ENCODE assay signal across 28 mouse cellular contexts in genomic region chr7:29396216-29396942, GRCm38 (mm10).
DNase-seq lines count a peak whose midpoint lies in the region; ATAC-seq and TF ChIP-seq lines count a peak whose summit lies in the region.
"Had no signal": no experiment of that assay in that cellular context is flagged by ENCODE, and none has a peak within 500 bp of the region (broad histone marks: within the 10 kb centered on the region; RNA-seq: fewer than 3 reads in every experiment).

No protein-coding gene starts in this region.

- peaks cover 12% of the 10 kb centered on the region for H3K36me3 ChIP-seq in heart, embryonic 12.5 days
- H3K36me3 ChIP-seq in midbrain, postnatal 0 days (ENCODE audit: insufficient read depth, low read length) = peaks cover 44% of the 10 kb centered on the region

- H3K9ac ChIP-seq in heart, embryonic 12.5 days = no peak overlapping the region
- H3K9ac ChIP-seq in midbrain, postnatal 0 days (replicated peaks; ENCODE audit: low read length, poor library complexity, severe bottlenecking) = no peak overlapping the region
- H3K9ac ChIP-seq: hindbrain, embryonic 12.5 days; kidney, embryonic 15.5 days; liver, embryonic 15.5 days; midbrain, embryonic 15.5 days; neural tube, embryonic 13.5 days; stomach, embryonic 15.5 days had no signal

- no peak overlapping the region for H3K4me3 ChIP-seq in heart, embryonic 12.5 days
- H3K4me3 ChIP-seq in midbrain, postnatal 0 days (ENCODE audit: low read depth, low read length) = no peak overlapping the region
- H3K4me3 ChIP-seq: heart, adult 2 months; hindbrain, embryonic 12.5 days; kidney, embryonic 15.5 days; left cerebral cortex, adult 2 months; liver, embryonic 15.5 days; midbrain, embryonic 15.5 days; myocyte; neural tube, embryonic 13.5 days; stomach, embryonic 15.5 days had no signal

- ATAC-seq in heart, embryonic 12.5 days (ENCODE audit: insufficient number of reproducible peaks, low FRiP score) = no peak
- no peak for ATAC-seq in midbrain, postnatal 0 days (ENCODE audit: low FRiP score)
- ATAC-seq: activated CD4-positive, CD25-positive, alpha-beta regulatory T cell, adult 4 months; forebrain, embryonic 16.5 days; intestine, postnatal 0 days; midbrain, embryonic 15.5 days had no signal

- peak; percentile 76 for DNase-seq in heart, adult 11 months
- peak; percentile 96 for DNase-seq in brain, adult 2 months (ENCODE audit: low read depth, low spot score)
- DNase-seq in cerebellum, adult 9-10 months = peak; percentile 82
- peak; percentile 31 for DNase-seq in fat pad, adult 2 months (ENCODE audit: extremely low read depth, low read depth, low spot score)
- no peak for DNase-seq in right cerebral cortex, postnatal 10 days (ENCODE audit: low spot score in 2 of 2)
- DNase-seq in Muller cell, postnatal 12 days (ENCODE audit: inconsistent ontology term) = no peak
- DNase-seq in midbrain, postnatal 0 days (ENCODE audit: low spot score) = no peak
- DNase-seq: adrenal gland, adult 8-10 months; embryo, embryonic 11 days; gastrocnemius, postnatal 14 days; heart, adult 2 months; liver; lung, postnatal 4 days; right cerebral cortex, adult 18-20 months; thymus, postnatal 14 days had no signal

- H3K4me2 ChIP-seq in heart, embryonic 12.5 days = no peak overlapping the region
- no peak overlapping the region for H3K4me2 ChIP-seq in midbrain, postnatal 0 days (ENCODE audit: low read depth, low read length, poor library complexity, severe bottlenecking)
- H3K4me2 ChIP-seq: hindbrain, embryonic 12.5 days; kidney, embryonic 15.5 days; liver, embryonic 15.5 days; midbrain, embryonic 15.5 days; neural tube, embryonic 13.5 days; stomach, embryonic 15.5 days had no signal

- H3K9me3 ChIP-seq in heart, embryonic 12.5 days (replicated peaks) = no peaks in the 10 kb centered on the region
- H3K9me3 ChIP-seq in midbrain, postnatal 0 days (ENCODE audit: low read length) = no peaks in the 10 kb centered on the region
- H3K9me3 ChIP-seq: hindbrain, embryonic 12.5 days; kidney, embryonic 15.5 days; liver, embryonic 15.5 days; midbrain, embryonic 15.5 days; neural tube, embryonic 13.5 days; stomach, embryonic 15.5 days had no signal

- 0 out of 2 replicates have a peak, but pooled peaks cover 6% of the 10 kb centered on the region for H3K4me1 ChIP-seq in heart, embryonic 12.5 days (replicated peaks)
- H3K4me1 ChIP-seq in midbrain, postnatal 0 days (ENCODE audit: insufficient read depth, low read length) = no peaks in the 10 kb centered on the region
- H3K4me1 ChIP-seq: midbrain, embryonic 15.5 days had no signal

- H3K27ac ChIP-seq in heart, embryonic 12.5 days (ENCODE audit: poor library complexity, severe bottlenecking) = no peak overlapping the region
- no peak overlapping the region for H3K27ac ChIP-seq in midbrain, postnatal 0 days (ENCODE audit: low read depth, low read length)
- H3K27ac ChIP-seq: heart, adult 2 months; hindbrain, embryonic 12.5 days; kidney, embryonic 15.5 days; left cerebral cortex, adult 2 months; liver, embryonic 15.5 days; midbrain, embryonic 15.5 days; neural tube, embryonic 13.5 days; stomach, embryonic 15.5 days had no signal

- WGBS in heart, embryonic 12.5 days = 75% methylated on average over 12 of the region's 12 CpGs
- 88% methylated on average over 12 of the region's 12 CpGs for WGBS in midbrain, postnatal 0 days

- peaks cover 96% of the 10 kb centered on the region for H3K27me3 ChIP-seq in heart, embryonic 12.5 days (replicated peaks)
- H3K27me3 ChIP-seq in midbrain, postnatal 0 days (ENCODE audit: insufficient read depth, low read length) = no peaks in the 10 kb centered on the region
- H3K27me3 ChIP-seq: CH12.LX; hindbrain, embryonic 12.5 days; kidney, embryonic 15.5 days; liver, embryonic 15.5 days; midbrain, embryonic 15.5 days; neural tube, embryonic 13.5 days; stomach, embryonic 15.5 days had no signal

- TF ChIP-seq CTCF in midbrain, postnatal 0 days (IDR thresholded peaks at IDR 0.05) = no peak

Comparison
In these comparisons a context has a peak if more than half of its experiments do, and no peak if none do; other contexts are left out.
1. DNase-seq: peak in heart, adult 11 months (single experiment), brain, adult 2 months (single experiment), cerebellum, adult 9-10 months (single experiment) and fat pad, adult 2 months (single experiment); none in right cerebral cortex, postnatal 10 days (0 of 2), Muller cell, postnatal 12 days (single experiment) and midbrain, postnatal 0 days (single experiment).